Mouse (Mus musculus) midbrain, embryonic 14.5 days (tissue): Measurements from ENCODE around the gene Fgfbp3. TPM values are rescaled to one million over a fixed set of nuclear protein-coding genes. Genes with fewer than 3 reads are reported as not detected.
"Not testable (repeated sequence)": the region's sequence is repeated elsewhere in the genome, so short reads cannot be mapped to it uniquely, and the experiment has no call there.

ENCODE experiments used
- ATAC-seq: fragments of 200-750 bp; cut with Nextera tagmentation; 2 replicates; pipeline ENCODE4 v1.8.0; 2017; ENCODE audit warnings: moderate number of reproducible peaks, moderate library complexity; ENCODE audit not compliant: low FRiP score, low TSS enrichment
- DNase-seq: peaks from one replicate; pipeline ENCODE4 v3.0.0-alpha.2; 2015
- H3K27ac ChIP-seq: fragments of 300-500 bp; sonication (generic); replicated peaks from 2 replicates; pipeline ENCODE4 v1.5.1; 2014; ENCODE audit warnings: mild to moderate bottlenecking, low read depth, low read length, moderate library complexity
- H3K27me3 ChIP-seq: fragments of 300-500 bp; sonication (generic); 2 replicates; pipeline ENCODE4 v1.6.1; 2014; ENCODE audit warnings: low read length, control low read depth, mixed read lengths; ENCODE audit not compliant: control insufficient read depth, insufficient read depth
- H3K36me3 ChIP-seq: fragments of 300-500 bp; sonication (generic); 2 replicates; pipeline ENCODE4 v1.6.1; 2014; ENCODE audit warnings: low read length, control low read depth; ENCODE audit not compliant: control insufficient read depth, insufficient read depth
- H3K4me1 ChIP-seq: fragments of 300-500 bp; sonication (generic); 2 replicates; pipeline ENCODE4 v1.6.1; 2014; ENCODE audit warnings: mild to moderate bottlenecking, antibody characterized with exemption, low read length, control low read depth; ENCODE audit not compliant: control insufficient read depth, insufficient read depth
- H3K4me2 ChIP-seq: fragments of 300-500 bp; sonication (generic); 2 replicates; pipeline ENCODE4 v1.6.1; 2014; ENCODE audit warnings: mild to moderate bottlenecking, low read length, moderate library complexity
- H3K4me3 ChIP-seq: fragments of 300-500 bp; sonication (generic); replicated peaks from 2 replicates; pipeline ENCODE4 v1.5.1; 2014; ENCODE audit warnings: low read depth, low read length
- H3K9ac ChIP-seq: fragments of 300-500 bp; sonication (generic); replicated peaks from 2 replicates; pipeline ENCODE4 v1.6.1; 2014; ENCODE audit warnings: mild to moderate bottlenecking, low read length, moderate library complexity
- H3K9me3 ChIP-seq: fragments of 300-500 bp; sonication (generic); 2 replicates; pipeline ENCODE4 v1.6.1; 2016; ENCODE audit warnings: low read length, control low read depth, mixed read lengths; ENCODE audit not compliant: control insufficient read depth
- WGBS: fragments of 180-500 bp; shearing (Covaris S2); extraction: QIAGEN DNeasy Blood & Tissue Kit; methylation state at CpG from one replicate; pipeline ENCODE4 v1.1.7; 2014; 5-methylcytosine and 5-hydroxymethylcytosine counted together
- polyA plus RNA-seq: library from polyadenylated mRNA; unstranded; fragments of >200 nt; fragmentation: Nextera tagmentation; extraction: Ambion mirVana; gene quantifications from 2 replicates; pipeline ENCODE4 v1.2.1, GENCODE M21; 2014

Fgfbp3 gene
- polyA plus RNA-seq, 1 experiment from 2014 or later: 50.6 TPM

DNA sequence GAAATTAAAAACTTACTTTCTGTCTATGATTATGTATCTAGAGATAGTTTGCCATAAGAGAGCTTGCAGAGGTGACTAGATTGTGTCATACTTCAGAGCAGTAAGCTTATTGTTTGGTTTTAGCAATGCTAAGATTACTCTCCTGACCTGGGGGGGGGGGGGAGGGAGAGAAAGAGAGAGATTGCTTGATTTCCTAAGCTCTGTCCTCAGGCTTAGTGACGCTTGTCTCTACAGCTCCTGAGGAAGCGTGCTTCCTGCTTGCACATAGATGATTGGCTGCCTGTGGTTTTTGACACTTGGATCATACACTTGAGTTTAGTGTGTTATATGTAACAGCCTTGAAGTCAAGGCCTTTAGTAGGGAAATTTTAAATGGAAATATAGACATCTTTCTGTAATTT is 44.8 kb downstream of the Fgfbp3 start:
- 85% methylated on average over 2 of the region's 2 CpGs for WGBS

GRCm38 (mm10) chr19:36868675-36869074 is 50.7 kb downstream of the Fgfbp3 start:
- WGBS: 82% methylated on average over 3 of the region's 3 CpGs
- peaks cover 85% of the 10 kb centered on the region for H3K36me3 ChIP-seq
- not testable (repeated sequence) for H3K9me3 ChIP-seq, H3K4me3 ChIP-seq, H3K27me3 ChIP-seq, H3K27ac ChIP-seq, DNase-seq, H3K4me2 ChIP-seq, ATAC-seq, H3K4me1 ChIP-seq, H3K9ac ChIP-seq

More for the DNA sequence above, 44.8 kb downstream of the Fgfbp3 start:
- Histone ChIP-seq H3K4me2 (no peak overlapping the region), H3K27ac (no peak overlapping the region), H3K27me3 (no peaks in the 10 kb centered on the region), H3K9me3 (no peaks in the 10 kb centered on the region), H3K4me3 (no peak overlapping the region), H3K9ac (no peak overlapping the region), H3K36me3 (peaks cover 82% of the 10 kb centered on the region), H3K4me1 (no peaks in the 10 kb centered on the region)
- DNase-seq (no peak), ATAC-seq (no peak)

Other genes starting within 250 kb of the Fgfbp3 start
- 10.3 and 14.4 TPM in 2 replicates for gene Ppp1r3c, start 183.0 kb downstream of the Fgfbp3 start, polyA plus RNA-seq
- gene Tnks2, start 85.4 kb downstream of the Fgfbp3 start, polyA plus RNA-seq: 64.1 and 95.9 TPM in 2 replicates
- gene Btaf1, start 6.5 kb upstream of the Fgfbp3 start, polyA plus RNA-seq: 11.4 and 15.4 TPM in 2 replicates